Mouse (Mus musculus) intestine, postnatal 0 days (tissue): ENCODE measurements at regions not wholly inside any gene's neighbourhood (a gene's known extent, or its start where the extent isn't known, plus 50 kb on each side); places are given as distances from the start of the nearest gene placed in this dataset.

Experiments
- ATAC-seq: fragments of 200-750 bp; cut with Nextera tagmentation; 2 replicates; pipeline ENCODE4 v1.8.0; 2017; ENCODE audit warnings: mild to moderate bottlenecking, moderate TSS enrichment, moderate library complexity
- H3K27ac ChIP-seq: fragments of 300-500 bp; sonication (generic); 2 replicates; pipeline ENCODE4 v1.5.1; 2014; ENCODE audit warnings: mild to moderate bottlenecking, low read depth, low read length, moderate library complexity
- H3K27me3 ChIP-seq: fragments of 300-500 bp; sonication (generic); replicated peaks from 2 replicates; pipeline ENCODE4 v1.6.1; 2014; ENCODE audit warnings: low read length, mixed read lengths; ENCODE audit not compliant: control insufficient read depth, insufficient read depth
- H3K36me3 ChIP-seq: fragments of 300-500 bp; sonication (generic); 2 replicates; pipeline ENCODE4 v1.6.1; 2014; ENCODE audit warnings: mild to moderate bottlenecking, moderate library complexity; ENCODE audit not compliant: control insufficient read depth, insufficient read depth
- H3K4me1 ChIP-seq: fragments of 300-500 bp; sonication (generic); replicated peaks from 2 replicates; pipeline ENCODE4 v1.6.1; 2014; ENCODE audit warnings: antibody characterized with exemption, low read length, mixed read lengths; ENCODE audit not compliant: control insufficient read depth, insufficient read depth
- H3K4me2 ChIP-seq: fragments of 300-500 bp; sonication (generic); replicated peaks from 2 replicates; pipeline ENCODE4 v1.6.1; 2014; ENCODE audit warnings: low read depth, mild to moderate bottlenecking, moderate library complexity
- H3K4me3 ChIP-seq: fragments of 300-500 bp; sonication (generic); 2 replicates; pipeline ENCODE4 v1.5.1; 2014; ENCODE audit warnings: low read depth, low read length
- H3K9ac ChIP-seq: fragments of 300-500 bp; sonication (generic); 2 replicates; pipeline ENCODE4 v1.6.1; 2014; ENCODE audit warnings: mild to moderate bottlenecking, low read depth, low read length
- H3K9me3 ChIP-seq: fragments of 300-500 bp; sonication (generic); 2 replicates; pipeline ENCODE4 v1.6.1; 2016; ENCODE audit warnings: mixed run types; ENCODE audit not compliant: control insufficient read depth
- CTCF ChIP-seq: sonication (generic); IDR thresholded peaks from 2 replicates; pipeline ENCODE4 v1.5.1; 2016; ENCODE audit warnings: low read depth, mild to moderate bottlenecking, control low read depth, antibody characterized with exemption, moderate library complexity
- WGBS: fragments of 180-500 bp; shearing (Covaris S2); extraction: QIAGEN DNeasy Blood & Tissue Kit; methylation state at CpG from one replicate; pipeline ENCODE4 v1.1.7; 2014; 5-methylcytosine and 5-hydroxymethylcytosine counted together

DNA sequence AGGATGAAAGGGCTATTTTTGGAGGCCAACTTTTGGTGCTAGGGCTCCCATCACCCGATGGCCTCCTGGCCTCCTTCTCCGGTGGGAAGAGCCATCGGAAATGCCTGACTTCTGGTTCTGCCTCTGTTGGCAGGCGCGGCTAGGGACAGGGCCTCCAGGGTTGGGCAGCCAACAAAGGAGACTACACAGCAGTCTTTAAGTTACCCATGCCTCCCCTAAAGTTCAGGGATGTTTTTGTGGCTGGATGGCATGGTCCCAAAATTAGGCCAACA, 86.2 kb upstream of the Ccnd1 start:
- ATAC-seq, result no peak
- H3K9ac ChIP-seq, result no peak overlapping the region
- H3K4me3 ChIP-seq, result no peak overlapping the region
- no peak overlapping the region for H3K27ac ChIP-seq
- no peaks in the 10 kb centered on the region for H3K27me3 ChIP-seq
- H3K4me1 ChIP-seq, result peaks cover 9% of the 10 kb centered on the region
- no peak for TF ChIP-seq CTCF
- no peaks in the 10 kb centered on the region for H3K9me3 ChIP-seq
- H3K4me2 ChIP-seq, result no peak overlapping the region
- H3K36me3 ChIP-seq, result no peaks in the 10 kb centered on the region
- WGBS, result 86% methylated on average over 5 of the region's 5 CpGs

GRCm38 (mm10) chr7:145025186-145026013, 85.7 kb upstream of the Ccnd1 start:
- H3K4me3 ChIP-seq, result no peak overlapping the region
- peak; percentile 80 for ATAC-seq
- no peaks in the 10 kb centered on the region for H3K9me3 ChIP-seq
- H3K27ac ChIP-seq, result no peak overlapping the region
- 15% methylated on average over 5 of the region's 6 CpGs for WGBS
- H3K36me3 ChIP-seq, result no peaks in the 10 kb centered on the region
- H3K9ac ChIP-seq, result no peak overlapping the region
- H3K27me3 ChIP-seq, result no peaks in the 10 kb centered on the region
- no peak for TF ChIP-seq CTCF
- H3K4me2 ChIP-seq, result no peak overlapping the region
- peaks cover 6% of the 10 kb centered on the region for H3K4me1 ChIP-seq

GRCm38 (mm10) chr7:145024651-145025050, 84.9 kb upstream of the Ccnd1 start:
- Histone ChIP-seq H3K9me3 (no peaks in the 10 kb centered on the region), H3K36me3 (no peaks in the 10 kb centered on the region), H3K27me3 (no peaks in the 10 kb centered on the region), H3K4me3 (no peak overlapping the region), H3K9ac (no peak overlapping the region), H3K27ac (no peak overlapping the region), H3K4me1 (no peaks in the 10 kb centered on the region), H3K4me2 (no peak overlapping the region)
- ATAC-seq, result no peak
- WGBS, result 69% methylated on average over 2 of the region's 2 CpGs
- TF ChIP-seq CTCF, result no peak

DNA sequence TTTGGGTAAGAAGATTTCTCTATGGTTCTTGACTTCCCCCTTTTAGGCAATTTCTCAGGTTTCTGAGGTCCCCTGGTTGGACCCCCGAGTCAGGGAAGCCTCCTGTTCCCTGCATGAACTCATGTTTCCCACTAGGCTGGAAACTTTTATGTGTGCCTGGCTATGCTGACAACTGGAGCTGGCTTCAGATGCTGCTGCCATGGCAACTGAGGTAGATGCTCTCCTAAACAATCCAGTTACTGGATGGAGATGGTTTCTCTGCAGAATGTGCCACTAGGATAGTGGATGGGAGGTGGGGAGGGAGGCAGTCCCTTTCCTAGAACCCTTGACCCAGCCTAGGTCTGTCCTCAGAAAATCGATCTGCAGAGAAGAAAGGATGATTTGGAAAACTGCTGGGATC, 79.4 kb upstream of the Ccnd1 start:
- no peaks in the 10 kb centered on the region for H3K4me1 ChIP-seq
- H3K36me3 ChIP-seq, result no peaks in the 10 kb centered on the region
- no peaks in the 10 kb centered on the region for H3K27me3 ChIP-seq
- TF ChIP-seq CTCF, result no peak
- no peak overlapping the region for H3K4me2 ChIP-seq
- no peak overlapping the region for H3K4me3 ChIP-seq
- no peak overlapping the region for H3K9ac ChIP-seq
- H3K27ac ChIP-seq, result no peak overlapping the region
- no peak for ATAC-seq
- H3K9me3 ChIP-seq, result no peaks in the 10 kb centered on the region
- 82% methylated on average over 2 of the region's 2 CpGs for WGBS

- H3K4me2 ChIP-seq, result no peak overlapping the region
- no peaks in the 10 kb centered on the region for H3K4me1 ChIP-seq
- H3K27me3 ChIP-seq, result no peaks in the 10 kb centered on the region
- no peak overlapping the region for H3K4me3 ChIP-seq
- no peaks in the 10 kb centered on the region for H3K36me3 ChIP-seq
- ATAC-seq, result no peak
- H3K9me3 ChIP-seq, result no peaks in the 10 kb centered on the region
- no peak overlapping the region for H3K27ac ChIP-seq
- no peak overlapping the region for H3K9ac ChIP-seq
- no peak for TF ChIP-seq CTCF
- WGBS, result 90% methylated on average over 3 of the region's 3 CpGs
These were observed 78.4 kb upstream of the Ccnd1 start for GRCm38 (mm10) chr7:145018149-145018548.

DNA sequence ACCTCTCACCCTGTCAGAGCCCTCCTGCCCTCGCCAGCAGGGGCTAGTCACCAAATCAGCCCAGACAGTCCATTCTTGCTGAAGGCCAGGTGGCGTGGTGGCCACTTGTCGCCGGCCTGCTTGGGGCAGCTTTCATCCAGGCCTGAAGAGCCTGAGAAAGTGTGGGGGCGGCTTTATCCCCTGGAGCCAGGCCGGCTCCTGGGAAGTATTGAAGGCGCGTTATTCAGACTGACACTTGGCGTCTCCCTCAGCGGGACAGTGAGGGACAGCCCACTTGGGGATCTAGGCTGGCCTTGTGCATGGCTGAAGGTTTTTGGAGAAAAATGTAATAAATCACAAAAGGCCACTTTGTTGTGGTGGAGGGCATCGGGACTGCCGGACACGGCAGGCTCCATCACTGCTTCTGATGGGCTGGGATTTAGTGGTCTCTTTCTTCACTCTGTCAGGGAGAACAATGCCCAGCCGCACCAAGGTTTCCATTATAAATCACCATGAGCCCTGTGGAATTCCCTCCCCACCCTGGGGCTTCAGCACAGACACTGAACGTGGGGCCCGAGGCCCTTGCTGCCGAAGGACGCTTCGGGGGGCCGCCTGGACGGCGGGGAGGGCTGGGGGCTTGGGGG, 75.8 kb upstream of the Ccnd1 start:
- Histone ChIP-seq H3K27me3 (no peaks in the 10 kb centered on the region), H3K9ac (no peak overlapping the region), H3K36me3 (no peaks in the 10 kb centered on the region), H3K27ac (no peak overlapping the region), H3K4me2 (no peak overlapping the region), H3K4me1 (no peaks in the 10 kb centered on the region), H3K4me3 (no peak overlapping the region), H3K9me3 (no peaks in the 10 kb centered on the region)
- no peak for TF ChIP-seq CTCF
- ATAC-seq, result no peak
- 68% methylated on average over 22 of the region's 22 CpGs for WGBS

GRCm38 (mm10) chr7:145010757-145011156, 71.0 kb upstream of the Ccnd1 start:
- Histone ChIP-seq H3K36me3 (no peaks in the 10 kb centered on the region), H3K4me3 (no peak overlapping the region), H3K27me3 (no peaks in the 10 kb centered on the region), H3K27ac (no peak overlapping the region), H3K4me2 (no peak overlapping the region), H3K9me3 (no peaks in the 10 kb centered on the region), H3K9ac (no peak overlapping the region), H3K4me1 (no peaks in the 10 kb centered on the region)
- 69% methylated on average over 4 of the region's 4 CpGs for WGBS
- TF ChIP-seq CTCF, result no peak
- ATAC-seq, result no peak
